Mouse (Mus musculus): Measurements from ENCODE around the gene Clca4a. TPM values are rescaled to one million over a fixed set of nuclear protein-coding genes. Genes with fewer than 3 reads are reported as not detected.

Clca4a gene
- polyA plus RNA-seq (2017; shearing (Covaris generic)): not detected

GRCm38 (mm10) chr3:144974945-144975344, at the start of gene Clca4a:
Clca4a (minus strand) TSS chr3:144975045.

GRCm38 (mm10) chr3:144932335-144932734, 42.5 kb downstream of the Clca4a start, which contains the start of gene Clca4b:
Clca4b (minus strand) TSS chr3:144932529.

Other genes starting within 250 kb of the Clca4a start
- gene Clca3a1, start 214.1 kb downstream of the Clca4a start, polyA plus RNA-seq (2017; shearing (Covaris generic)): 0.17 TPM
- not detected for gene Clca3a2, start 155.6 kb downstream of the Clca4a start, polyA plus RNA-seq (2017; shearing (Covaris generic))
- gene Clca3b, start 125.7 kb downstream of the Clca4a start, polyA plus RNA-seq (2017; shearing (Covaris generic)): not detected
- not detected for gene Clca4b, start 42.5 kb downstream of the Clca4a start, polyA plus RNA-seq (2017; shearing (Covaris generic))
- gene Clca1, start 57.7 kb upstream of the Clca4a start, polyA plus RNA-seq (2017; shearing (Covaris generic)): not detected
- not detected for gene Clca2, start 124.4 kb upstream of the Clca4a start, polyA plus RNA-seq (2017; shearing (Covaris generic))
- 6.2 TPM for gene Odf2l, start 143.5 kb upstream of the Clca4a start, polyA plus RNA-seq (2017; shearing (Covaris generic))

Data from inflammation-experienced regulatory T-cells, adult 16 weeks (primary cell).